Mouse (Mus musculus) spleen, postnatal 10 days (tissue): Measurements from ENCODE around the gene 1700049E17Rik2.
"Not testable (repeated sequence)": the region's sequence is repeated elsewhere in the genome, so short reads cannot be mapped to it uniquely, and the experiment has no call there.

Experiments used
- DNase-seq, 2 experiments: peaks; one replicate each; pipeline ENCODE4 v3.0.0; 2021 to 2022; ENCODE audit warnings: low spot score in 2 of 2

1700049E17Rik2 gene

GRCm38 (mm10) chr14:41572911-41573310, at the start of gene 1700049E17Rik2:
Gene 1700049E17Rik2 (plus strand): TSS chr14:41573211.
- not testable (repeated sequence) for DNase-seq

- not testable (repeated sequence) for DNase-seq
Observed at GRCm38 (mm10) chr14:41524695-41525094, 48.3 kb upstream of the 1700049E17Rik2 start.

GRCm38 (mm10) chr14:41555483-41555882, 17.5 kb upstream of the 1700049E17Rik2 start, which contains the start of gene Gm7970:
Gene Gm7970 (minus strand): TSS chr14:41555583.
- DNase-seq: not testable (repeated sequence)

GRCm38 (mm10) chr14:41586346-41586745, 13.3 kb downstream of the 1700049E17Rik2 start:
- DNase-seq: not testable (repeated sequence)

GRCm38 (mm10) chr14:41600935-41601334, 27.9 kb downstream of the 1700049E17Rik2 start:
- peak in 1 of 2 experiments; percentile 11 for DNase-seq

- DNase-seq: not testable (repeated sequence)
Observed at GRCm38 (mm10) chr14:41610690-41611089, 37.7 kb downstream of the 1700049E17Rik2 start.

- not testable (repeated sequence) for DNase-seq
Observed at GRCm38 (mm10) chr14:41622535-41622934, 49.5 kb downstream of the 1700049E17Rik2 start.

- DNase-seq: not testable (repeated sequence)
Observed at GRCm38 (mm10) chr14:41624512-41624911, 51.5 kb downstream of the 1700049E17Rik2 start, which contains the start of gene Gm3072. Gene Gm3072 (minus strand): TSS chr14:41624612.

GRCm38 (mm10) chr14:41630144-41630543, 57.1 kb downstream of the 1700049E17Rik2 start:
- peak in 1 of 2 experiments; percentile 12 for DNase-seq
